In genomic region chr5:115716426-115716825, GRCm38 (mm10) we compare ENCODE assay signal across 13 mouse cellular contexts. TPM values are rescaled to one million over a fixed set of nuclear protein-coding genes. Genes with fewer than 3 reads are reported as not detected.
DNase-seq lines count a peak whose midpoint lies in the region; ATAC-seq lines count a peak whose summit lies in the region.
"Had no signal": no experiment of that assay in that cellular context is flagged by ENCODE, and none has a peak within 500 bp of the region (broad histone marks: within the 10 kb centered on the region; RNA-seq: fewer than 3 reads in every experiment).

No protein-coding gene starts in this region.

- WGBS in forebrain, embryonic 14.5 days = 82% methylated on average over 6 of the region's 6 CpGs

- no peak overlapping the region for H3K27ac ChIP-seq in forebrain, embryonic 14.5 days (ENCODE audit: low read depth, low read length)
- H3K27ac ChIP-seq: embryonic facial prominence, embryonic 12.5 days; liver, embryonic 12.5 days; macrophage had no signal

- peak; percentile 61 for ATAC-seq in granulocyte monocyte progenitor cell, adult 5-6 weeks (replicated peaks; ENCODE audit: poor library complexity, severe bottlenecking)
- no peak for ATAC-seq in forebrain, embryonic 14.5 days
- ATAC-seq: liver, embryonic 12.5 days; midbrain, embryonic 16.5 days had no signal

- H3K9me3 ChIP-seq in forebrain, embryonic 14.5 days (replicated peaks; ENCODE audit: control insufficient read depth, low read length) = no peaks in the 10 kb centered on the region
- H3K9me3 ChIP-seq: embryonic facial prominence, embryonic 12.5 days; liver, embryonic 12.5 days had no signal

- H3K4me2 ChIP-seq in forebrain, embryonic 14.5 days (ENCODE audit: low read length) = no peak overlapping the region
- H3K4me2 ChIP-seq: embryonic facial prominence, embryonic 12.5 days; liver, embryonic 12.5 days had no signal

- H3K4me3 ChIP-seq in forebrain, embryonic 14.5 days (ENCODE audit: low read depth, low read length) = no peak overlapping the region
- H3K4me3 ChIP-seq: embryonic facial prominence, embryonic 12.5 days; liver, embryonic 12.5 days had no signal

- peak; percentile 6 for DNase-seq in lung, postnatal 36 days
- no peak for DNase-seq in lung, postnatal 14 days
- DNase-seq in spleen, postnatal 36 days (ENCODE audit: low spot score in 2 of 2) = peak; percentile 47 to 49
- DNase-seq in left cerebral cortex, adult 11 months (ENCODE audit: low spot score) = no peak
- DNase-seq in forebrain, embryonic 14.5 days (ENCODE audit: low spot score) = no peak
- DNase-seq in right cerebral cortex, adult 2 months (ENCODE audit: low spot score in 2 of 2) = no peak
- DNase-seq: cerebellum, adult 9-11 months; retina, postnatal 1 day had no signal

- H3K27me3 ChIP-seq in forebrain, embryonic 14.5 days (replicated peaks; ENCODE audit: control insufficient read depth, insufficient read depth, low read length) = no peaks in the 10 kb centered on the region
- H3K27me3 ChIP-seq: embryonic facial prominence, embryonic 12.5 days had no signal

- H3K36me3 ChIP-seq in forebrain, embryonic 14.5 days (ENCODE audit: control insufficient read depth, insufficient read depth, low read length) = no peaks in the 10 kb centered on the region
- H3K36me3 ChIP-seq: embryonic facial prominence, embryonic 12.5 days; liver, embryonic 12.5 days had no signal

- H3K9ac ChIP-seq in forebrain, embryonic 14.5 days (ENCODE audit: low read length) = no peak overlapping the region
- H3K9ac ChIP-seq: embryonic facial prominence, embryonic 12.5 days; liver, embryonic 12.5 days had no signal

- H3K4me1 ChIP-seq in forebrain, embryonic 14.5 days (ENCODE audit: control insufficient read depth, insufficient read depth, low read length) = 0 out of 2 replicates have a peak, but pooled peaks cover 2% of the 10 kb centered on the region
- H3K4me1 ChIP-seq: embryonic facial prominence, embryonic 12.5 days; liver, embryonic 12.5 days had no signal

RNA-seq across cellular contexts. Expression of gene Bicdl1, which starts 15.0 kb away (rescaled TPM):
- 1.1 TPM in 1 of 2 replicates, not detected in the other for total RNA-seq in granulocyte monocyte progenitor cell, adult 5-6 weeks (2014; fragmentation: Nextera tagmentation)
- total RNA-seq in granulocyte monocyte progenitor cell, adult 5-6 weeks (2017) = 0.34 and 2.3 TPM in 2 replicates
- polyA plus RNA-seq in forebrain, embryonic 14.5 days (2014; fragmentation: Nextera tagmentation; extraction: Ambion mirVana) = 16.0 and 21.8 TPM in 2 replicates

Comparison
In these comparisons a context has a peak if more than half of its experiments do, and no peak if none do; other contexts are left out.
1. DNase-seq: peak in lung, postnatal 36 days (single experiment) and spleen, postnatal 36 days (2 of 2); none in lung, postnatal 14 days (single experiment), left cerebral cortex, adult 11 months (single experiment), forebrain, embryonic 14.5 days (single experiment) and right cerebral cortex, adult 2 months (0 of 2).